Mouse (Mus musculus): ENCODE measurements around the gene Gpr146. TPM values are rescaled to one million over a fixed set of nuclear protein-coding genes. Genes with fewer than 3 reads are reported as not detected.

Gpr146 gene
- total RNA-seq (2023), result 1 to 10 TPM; 8.6 to 9.9 TPM

DNA sequence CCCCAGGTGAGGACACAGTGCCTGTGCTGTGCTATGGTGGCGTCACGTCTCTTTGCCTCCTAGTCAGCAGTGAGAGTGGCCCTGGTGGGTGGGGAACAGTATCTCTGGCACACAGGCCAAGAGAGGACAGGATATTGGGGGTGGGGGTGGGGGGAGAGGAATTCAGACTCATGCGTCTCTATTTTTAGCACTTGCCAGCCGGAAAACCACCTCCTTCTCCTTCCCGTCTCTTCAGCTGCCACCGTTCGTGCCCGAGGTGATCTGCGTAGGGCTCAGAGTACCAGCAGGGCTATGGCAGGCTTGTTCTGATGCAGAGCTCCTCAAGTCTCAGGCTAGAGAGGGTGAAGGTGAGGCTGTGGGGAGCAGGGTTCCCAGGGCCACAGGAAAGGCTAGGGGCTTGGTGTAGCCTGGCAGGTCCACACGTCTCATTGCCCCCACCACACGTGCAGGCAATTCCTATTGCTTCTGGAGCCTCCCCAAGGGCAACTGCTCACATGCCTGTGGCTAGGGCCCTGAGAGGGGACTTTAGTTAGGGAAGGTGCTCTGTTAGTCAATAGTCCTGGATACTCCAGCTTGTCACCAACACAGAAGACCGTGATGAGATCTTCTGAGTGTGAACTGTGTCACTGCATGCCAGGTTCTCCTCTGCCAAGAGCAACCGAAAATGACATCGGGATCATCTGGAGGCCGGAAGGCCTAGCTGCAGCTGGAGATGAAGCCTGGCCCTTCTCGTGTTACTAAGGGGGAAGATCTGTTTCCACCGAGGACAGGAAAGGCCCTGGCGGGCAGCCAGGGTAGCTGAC lies at the start of gene Gpr146:
Gpr146 (plus strand) TSS at position 230 of the 803 bp plus-strand sequence.

DNA sequence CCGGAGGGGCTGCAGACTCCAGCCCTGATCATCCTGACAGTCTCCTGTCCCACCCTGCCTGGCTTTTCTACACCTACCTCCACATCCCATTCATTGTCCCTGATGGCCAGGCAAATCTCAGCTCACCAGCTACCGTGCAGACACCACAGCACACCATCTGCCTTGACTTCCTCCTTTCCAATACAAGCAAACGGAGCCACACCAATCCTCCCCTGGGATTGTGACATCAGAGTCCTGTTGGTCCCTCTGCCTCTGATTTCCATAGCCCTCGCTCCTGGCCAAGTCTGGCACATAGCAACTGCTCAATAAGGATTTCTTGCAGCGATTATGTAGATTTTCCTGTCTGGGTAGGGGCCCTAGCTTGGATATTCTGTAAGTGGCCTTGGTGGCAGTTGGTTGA lies 26.4 kb upstream of the Gpr146 start, which contains the start of gene Cox19:
Cox19 (minus strand) TSS at position 285 of the 400 bp plus-strand sequence.

DNA sequence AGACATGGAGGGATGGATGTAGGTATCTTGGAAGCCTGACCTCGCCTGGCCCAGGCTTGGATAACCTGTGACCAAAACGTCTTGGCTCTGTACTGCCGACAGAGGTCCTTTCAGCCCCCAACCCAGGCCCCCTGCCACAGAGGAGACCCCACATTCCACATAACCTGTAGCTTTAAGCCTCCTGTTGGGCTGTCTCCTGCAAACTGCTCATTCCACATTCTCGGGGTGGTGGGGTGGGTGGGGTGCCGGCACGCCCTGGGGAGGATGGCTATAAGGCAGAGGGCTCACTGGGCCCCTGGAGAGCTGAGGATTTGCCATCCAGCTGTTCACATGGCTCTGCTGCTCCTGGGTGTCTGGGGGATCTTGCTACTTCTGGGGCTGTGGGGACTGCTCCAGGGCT lies 25.2 kb upstream of the Gpr146 start, which contains the start of gene Cyp2w1:
Cyp2w1 (plus strand) TSS at position 301 of the 400 bp plus-strand sequence.

DNA sequence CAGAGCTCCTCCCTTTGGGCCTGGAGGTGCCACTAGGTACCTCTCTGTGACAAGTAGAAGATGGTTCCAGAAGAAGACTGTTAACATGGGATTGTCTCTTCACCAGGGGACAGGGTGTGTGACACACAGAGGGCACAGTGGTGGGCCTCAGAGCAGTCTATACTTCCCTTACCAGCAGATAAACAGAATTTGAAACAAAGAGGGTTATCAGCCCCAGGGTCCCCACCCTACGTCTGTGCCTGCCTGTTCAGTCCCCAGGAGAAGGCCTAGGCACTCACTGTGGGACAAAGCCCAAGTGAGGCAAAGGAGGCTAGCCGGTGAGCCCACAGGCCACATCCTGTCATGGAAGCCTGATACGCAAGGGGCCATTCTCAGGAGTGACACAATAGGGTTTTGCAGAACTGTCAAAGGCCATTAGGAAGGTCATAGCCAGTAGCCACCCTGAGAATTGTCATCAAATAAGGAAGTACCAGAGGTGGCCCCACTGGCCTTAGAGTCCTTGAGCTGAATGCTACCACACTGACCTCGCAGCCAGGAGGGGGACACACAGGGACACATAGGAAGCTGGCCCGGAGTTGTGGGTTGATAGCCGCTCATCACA lies 27.4 kb downstream of the Gpr146 start, which contains the start of gene C130050O18Rik:
C130050O18Rik (plus strand) TSS at position 480 of the 601 bp plus-strand sequence.

DNA sequence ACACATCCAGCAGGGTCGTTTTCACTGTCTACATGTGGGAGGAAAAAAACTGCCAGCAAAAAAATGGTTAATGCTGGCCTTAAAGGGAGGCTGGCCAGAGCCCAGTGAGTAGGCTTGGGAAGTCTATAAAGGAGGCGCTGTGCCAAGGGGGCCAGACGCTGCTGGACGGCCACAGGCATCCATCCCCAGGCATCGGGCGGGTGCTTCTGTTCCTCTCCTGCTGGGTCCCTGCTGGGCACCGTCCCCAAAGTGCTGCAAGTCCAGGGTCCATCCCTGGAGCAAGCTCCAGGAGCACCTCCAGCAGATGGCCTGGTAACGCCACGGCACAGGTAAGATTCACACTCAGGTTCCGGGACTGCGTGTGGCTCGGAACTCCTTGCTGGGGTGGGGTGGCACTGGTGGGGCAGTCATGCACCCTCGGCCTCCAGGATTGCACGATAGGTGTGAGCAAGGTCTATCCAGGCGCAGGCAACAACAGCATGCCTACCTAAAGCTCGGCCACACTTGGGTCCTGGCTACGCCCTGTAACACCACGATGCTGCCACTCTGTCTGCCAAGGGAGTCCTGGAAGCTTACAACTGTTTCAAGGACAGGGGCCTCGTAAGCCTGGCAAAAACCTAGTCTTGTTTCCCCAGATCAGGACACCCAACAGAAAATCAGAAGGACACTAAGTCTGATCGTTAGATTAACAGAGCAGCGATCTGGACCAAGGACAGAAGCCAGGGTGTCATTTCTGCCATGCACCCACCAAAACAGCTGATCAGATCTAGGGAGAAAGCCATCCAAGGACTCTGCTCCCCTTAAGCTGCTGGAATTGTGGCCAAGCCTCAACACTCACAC lies 45.7 kb downstream of the Gpr146 start, which contains the start of gene Gper1:
Gper1 (plus strand) TSS at position 126 of the 840 bp plus-strand sequence.

Other genes with a start within 250 kb of the Gpr146 start
- gene Prkar1b, start 227.7 kb upstream of the Gpr146 start, total RNA-seq (2023), result under 1 TPM; 0.22 to 0.90 TPM
- gene Dnaaf5, start 227.5 kb upstream of the Gpr146 start, total RNA-seq (2023), result 1 to 10 TPM; 4.8 to 6.3 TPM
- 10 to 100 TPM; 65.4 to 70.0 TPM for gene Sun1, start 177.1 kb upstream of the Gpr146 start, total RNA-seq (2023)
- 10 to 100 TPM; 33.1 to 37.5 TPM for gene Get4, start 125.4 kb upstream of the Gpr146 start, total RNA-seq (2023)
- 10 to 100 TPM; 83.4 to 92.6 TPM for gene Adap1, start 52.1 kb upstream of the Gpr146 start, total RNA-seq (2023)
- gene Cox19, start 26.3 kb upstream of the Gpr146 start, total RNA-seq (2023), result 10 to 100 TPM; 25.0 to 27.5 TPM
- not detected for gene Cyp2w1, start 25.1 kb upstream of the Gpr146 start, total RNA-seq (2023)
- 10 to 100 TPM; 24.6 to 27.5 TPM for gene C130050O18Rik, start 27.6 kb downstream of the Gpr146 start, total RNA-seq (2023)
- gene Gper1, start 45.5 kb downstream of the Gpr146 start, total RNA-seq (2023), result under 1 TPM; 0.26 to 0.68 TPM
- 10 to 100 TPM; 10.1 to 10.7 TPM for gene 3110082I17Rik, start 82.8 kb downstream of the Gpr146 start, total RNA-seq (2023)
- gene Zfand2a, start 106.9 kb downstream of the Gpr146 start, total RNA-seq (2023), result 10 to 100 TPM; 87.9 to 91.7 TPM
- not detected for gene Uncx, start 165.8 kb downstream of the Gpr146 start, total RNA-seq (2023)